Mouse (Mus musculus) midbrain, embryonic 15.5 days (tissue): Measurements from ENCODE around the gene Spink4. TPM values are rescaled to one million over a fixed set of nuclear protein-coding genes. Genes with fewer than 3 reads are reported as not detected.

Experiments used
- ATAC-seq: fragments of 200-750 bp; cut with Nextera tagmentation; replicated peaks from 2 replicates; pipeline ENCODE4 v1.8.0; 2017; ENCODE audit warnings: moderate TSS enrichment
- H3K27ac ChIP-seq: fragments of 300-500 bp; sonication (generic); 2 replicates; pipeline ENCODE4 v1.5.1; 2015; ENCODE audit warnings: mild to moderate bottlenecking, inconsistent platforms
- H3K27me3 ChIP-seq: fragments of 300-500 bp; sonication (generic); replicated peaks from 2 replicates; pipeline ENCODE4 v1.6.1; 2015; ENCODE audit warnings: inconsistent platforms
- H3K36me3 ChIP-seq: fragments of 300-500 bp; sonication (generic); replicated peaks from 2 replicates; pipeline ENCODE4 v1.6.1; 2015; ENCODE audit warnings: inconsistent platforms
- H3K4me1 ChIP-seq: fragments of 300-500 bp; sonication (generic); 2 replicates; pipeline ENCODE4 v1.6.1; 2015; ENCODE audit warnings: inconsistent platforms
- H3K4me2 ChIP-seq: fragments of 300-500 bp; sonication (generic); 2 replicates; pipeline ENCODE4 v1.6.1; 2015; ENCODE audit warnings: inconsistent platforms, mild to moderate bottlenecking, moderate library complexity
- H3K4me3 ChIP-seq: fragments of 300-500 bp; sonication (generic); 2 replicates; pipeline ENCODE4 v1.5.1; 2015; ENCODE audit warnings: mild to moderate bottlenecking, inconsistent platforms
- H3K9ac ChIP-seq: fragments of 300-500 bp; sonication (generic); 2 replicates; pipeline ENCODE4 v1.6.1; 2015; ENCODE audit warnings: mild to moderate bottlenecking, inconsistent platforms
- H3K9me3 ChIP-seq: fragments of 300-500 bp; sonication (generic); 2 replicates; pipeline ENCODE4 v1.6.1; 2016; ENCODE audit warnings: inconsistent platforms
- whole genome bisulfite sequencing: fragments of 180-500 bp; shearing (Covaris S2); methylation state at CpG from one replicate; pipeline ENCODE4 v1.1.7; 2015; ENCODE audit warnings: mixed read lengths; 5-methylcytosine and 5-hydroxymethylcytosine counted together
- polyA plus RNA-seq: library from polyadenylated mRNA; unstranded; fragments of >200 nt; fragmentation: Nextera tagmentation; extraction: Ambion mirVana; gene quantifications from 2 replicates; pipeline ENCODE4 v1.2.1, GENCODE M21; 2015

Spink4 gene
- polyA plus RNA-seq, result not detected in 2 replicates

DNA sequence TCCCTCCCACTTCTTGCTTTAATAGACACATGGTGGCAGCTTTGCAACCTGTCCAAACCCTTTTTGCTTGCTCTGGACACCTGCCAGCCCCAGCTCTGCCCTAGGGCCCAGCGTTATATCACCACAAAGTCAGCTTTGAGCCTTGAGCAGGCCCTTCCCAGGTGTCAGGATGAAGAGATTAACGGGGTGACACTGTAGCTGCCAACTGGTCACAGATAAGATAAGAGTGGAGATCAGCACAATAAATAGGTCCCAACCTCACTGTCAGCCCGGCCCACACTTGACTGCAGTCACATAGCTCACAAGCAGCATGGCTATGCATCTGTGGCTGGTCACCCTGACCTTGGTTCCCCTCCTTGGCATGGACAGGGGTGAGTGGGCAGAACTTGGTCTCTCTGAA, at the start of gene Spink4:
Spink4 (plus strand) TSS at position 268 of the 400 bp plus-strand sequence.
- Histone ChIP-seq H3K4me3 (no peak within 1 kb of the TSS), H3K4me1 (no peaks in the 10 kb centered on the region), H3K27ac (no peak within 1 kb of the TSS), H3K9ac (no peak within 1 kb of the TSS), H3K27me3 (no peaks in the 10 kb centered on the region), H3K36me3 (no peaks in the 10 kb centered on the region), H3K9me3 (no peaks in the 10 kb centered on the region), H3K4me2 (no peak within 1 kb of the TSS)
- ATAC-seq, result no peak
- WGBS, result 61% methylated on average over 3 of the region's 3 CpGs

DNA sequence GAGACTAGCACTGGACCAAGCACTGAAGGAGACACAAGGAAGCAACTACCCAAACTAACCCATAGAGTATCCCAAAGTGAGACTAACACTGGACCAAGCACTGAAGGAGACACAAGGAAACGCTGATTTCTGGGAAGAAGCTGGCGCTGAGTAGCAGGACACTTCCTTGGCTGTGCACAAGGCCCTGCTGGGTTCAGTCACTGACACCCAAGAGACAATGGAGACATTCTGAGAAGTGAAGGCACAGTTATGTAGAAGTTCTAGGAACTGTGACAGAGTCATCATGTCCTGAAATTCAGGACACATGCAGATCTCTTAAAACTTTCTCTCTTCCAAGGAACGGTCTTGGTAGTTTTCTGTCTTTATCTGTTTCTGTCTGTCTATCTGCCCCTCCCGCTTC, 49.6 kb upstream of the Spink4 start:
- 93% methylated on average over 4 of the region's 4 CpGs for WGBS
- H3K4me3 ChIP-seq, result no peak overlapping the region

DNA sequence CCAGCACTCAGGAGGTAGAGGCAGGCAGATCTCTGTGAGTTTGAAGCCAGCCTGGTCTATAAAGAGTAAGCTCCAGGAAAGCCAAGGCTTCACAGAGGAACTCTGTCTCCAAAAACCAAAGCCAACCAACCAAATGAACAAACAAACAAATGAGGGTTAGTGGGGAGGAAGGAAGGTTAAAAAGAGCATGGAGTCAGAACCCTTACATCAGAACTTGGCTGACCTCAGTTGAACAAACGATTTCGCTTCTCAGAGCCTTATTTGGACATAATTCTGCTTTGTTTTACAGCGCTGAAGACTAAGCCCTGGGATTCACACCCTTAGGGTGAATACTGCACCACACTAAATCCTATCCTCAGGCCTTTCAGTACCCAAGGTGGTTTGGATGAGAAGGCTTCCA, 47.7 kb upstream of the Spink4 start:
- H3K4me3 ChIP-seq, result no peak overlapping the region
- H3K27me3 ChIP-seq, result no peaks in the 10 kb centered on the region
- H3K27ac ChIP-seq, result no peak overlapping the region
- H3K4me1 ChIP-seq, result peaks cover 6% of the 10 kb centered on the region; the same call in 1 of the 2 replicates
- H3K36me3 ChIP-seq, result no peaks in the 10 kb centered on the region
- WGBS, result 95% methylated on average over 3 of the region's 3 CpGs
- H3K9me3 ChIP-seq, result no peaks in the 10 kb centered on the region
- H3K4me2 ChIP-seq, result no peak overlapping the region
- no peak overlapping the region for H3K9ac ChIP-seq
- ATAC-seq, result no peak

More for the DNA sequence above, 49.6 kb upstream of the Spink4 start:
- H3K27ac ChIP-seq, result no peak overlapping the region
- no peak overlapping the region for H3K4me2 ChIP-seq
- ATAC-seq, result no peak
- 0 out of 2 replicates have a peak, but pooled peaks cover 2% of the 10 kb centered on the region for H3K4me1 ChIP-seq
- H3K9ac ChIP-seq, result no peak overlapping the region
- no peaks in the 10 kb centered on the region for H3K9me3 ChIP-seq
- no peaks in the 10 kb centered on the region for H3K27me3 ChIP-seq
- no peaks in the 10 kb centered on the region for H3K36me3 ChIP-seq

DNA sequence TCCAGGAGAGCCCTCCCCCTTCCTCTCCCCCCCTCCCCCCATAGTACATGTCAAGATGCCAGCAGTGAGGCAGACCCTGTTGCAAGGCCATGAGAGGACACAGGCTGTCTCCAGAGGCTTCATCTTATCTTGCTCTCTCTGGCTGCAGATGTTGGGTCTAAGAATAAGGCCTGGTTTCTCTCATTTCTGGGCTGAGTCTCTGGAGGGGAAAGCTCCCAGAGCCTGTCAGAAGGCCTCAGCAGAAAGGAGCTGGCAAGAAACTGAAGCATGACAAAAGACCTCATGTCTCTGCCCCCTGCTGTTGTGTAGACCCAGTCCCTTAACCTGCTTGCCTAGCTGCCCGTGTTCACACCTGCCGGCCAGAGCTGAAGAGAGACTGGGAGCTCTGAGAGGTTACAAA, 46.5 kb upstream of the Spink4 start:
- H3K27me3 ChIP-seq, result no peaks in the 10 kb centered on the region
- H3K36me3 ChIP-seq, result no peaks in the 10 kb centered on the region
- no peak overlapping the region for H3K9ac ChIP-seq
- no peak overlapping the region for H3K4me2 ChIP-seq
- no peak overlapping the region for H3K27ac ChIP-seq
- ATAC-seq, result no peak
- H3K4me3 ChIP-seq, result no peak overlapping the region
- WGBS, result 73% methylated on average over 2 of the region's 2 CpGs
- peaks cover 9% of the 10 kb centered on the region; the same call in 1 of the 2 replicates for H3K4me1 ChIP-seq
- no peaks in the 10 kb centered on the region for H3K9me3 ChIP-seq

DNA sequence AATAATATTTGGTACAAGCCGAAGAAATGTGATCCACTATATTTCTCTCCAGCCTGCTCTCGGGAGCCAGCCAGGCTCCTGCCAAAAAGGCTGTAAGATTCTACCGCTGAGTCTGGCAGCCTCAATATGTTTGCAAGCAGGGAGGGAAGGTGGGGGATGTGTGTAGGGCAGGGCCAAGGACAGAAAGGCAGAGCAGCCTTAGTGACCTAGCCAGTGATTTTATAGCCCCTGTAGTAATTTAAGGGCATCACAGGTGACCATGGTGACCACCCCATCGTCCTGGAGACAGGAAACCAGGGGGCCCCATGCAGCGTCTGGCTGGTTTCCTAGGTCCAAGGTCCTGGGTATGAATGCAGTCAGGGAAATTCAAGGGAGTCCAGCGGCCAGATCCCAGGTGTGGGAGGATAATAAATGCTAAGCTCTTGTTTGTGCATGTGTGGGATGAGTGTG, 45.7 kb upstream of the Spink4 start:
- Histone ChIP-seq H3K27me3 (no peaks in the 10 kb centered on the region), H3K9me3 (no peaks in the 10 kb centered on the region), H3K4me3 (no peak overlapping the region), H3K27ac (0 out of 2 replicates have a peak overlapping the region, but pooled peaks have one; percentile 5), H3K9ac (no peak overlapping the region), H3K4me1 (peaks cover 9% of the 10 kb centered on the region; the same call in 1 of the 2 replicates), H3K4me2 (no peak overlapping the region), H3K36me3 (no peaks in the 10 kb centered on the region)
- WGBS, result 56% methylated on average over 6 of the region's 6 CpGs
- ATAC-seq, result 0 out of 2 replicates have a peak, but pooled peaks have one; percentile 33

DNA sequence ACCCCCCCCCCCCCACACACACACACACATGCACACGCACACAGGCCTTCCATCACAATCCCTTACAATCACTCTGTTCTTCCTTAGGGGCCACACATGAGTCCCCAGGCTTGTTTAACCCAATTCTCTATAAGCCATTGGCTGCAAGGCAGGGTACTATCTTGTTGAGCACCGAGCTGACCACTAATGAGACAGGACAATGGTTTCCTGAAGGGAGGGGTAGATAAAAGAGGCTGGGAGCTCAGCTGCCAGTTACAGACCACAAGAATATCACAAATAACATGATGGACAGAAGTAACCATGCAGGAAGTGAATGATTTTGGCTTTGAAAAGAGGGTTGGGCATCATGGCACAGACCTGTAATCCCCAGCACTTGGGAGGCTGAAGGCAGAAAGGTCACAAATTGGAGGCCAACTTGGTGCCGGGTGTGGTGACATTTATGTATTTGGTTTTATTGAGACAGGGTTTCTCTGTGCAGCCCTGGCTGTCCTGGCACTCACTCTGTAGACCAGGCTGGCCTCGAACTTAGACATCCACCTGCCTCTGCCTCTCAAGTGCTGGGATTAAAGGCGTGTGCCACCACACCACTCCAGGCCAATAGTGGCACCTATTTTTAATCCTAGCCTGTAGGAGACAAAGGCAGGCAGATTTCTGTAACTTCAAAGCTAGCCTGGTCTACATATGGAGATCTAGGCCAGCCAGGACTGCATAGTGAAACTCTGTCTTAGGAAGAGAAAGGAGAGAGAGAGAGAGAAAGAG, 44.9 kb upstream of the Spink4 start:
- Histone ChIP-seq H3K9me3 (no peaks in the 10 kb centered on the region), H3K4me3 (no peak overlapping the region), H3K36me3 (no peaks in the 10 kb centered on the region), H3K4me2 (no peak overlapping the region), H3K9ac (no peak overlapping the region), H3K27me3 (no peaks in the 10 kb centered on the region), H3K27ac (no peak overlapping the region), H3K4me1 (peaks cover 9% of the 10 kb centered on the region; the same call in 1 of the 2 replicates)
- WGBS, result 87% methylated on average over 5 of the region's 5 CpGs
- ATAC-seq, result no peak

DNA sequence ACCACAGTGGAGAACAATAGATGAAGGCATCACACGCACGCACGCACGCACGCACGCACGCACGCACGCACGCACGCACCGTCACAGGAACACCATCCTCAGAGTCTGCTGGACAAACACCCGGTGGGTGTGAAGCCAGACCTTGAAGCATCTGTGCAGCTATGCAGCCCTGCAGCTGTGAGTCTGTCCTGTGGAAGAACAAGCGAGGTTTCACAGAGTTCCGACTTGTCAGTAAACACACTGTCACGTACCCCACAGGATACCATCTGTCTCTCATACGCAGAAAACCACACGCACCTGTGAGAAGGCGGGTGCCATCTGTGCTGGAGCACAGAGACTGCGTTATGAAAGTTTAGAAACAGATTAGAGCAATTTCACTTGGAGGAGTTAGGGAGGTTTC, 44.0 kb upstream of the Spink4 start:
- Histone ChIP-seq H3K9me3 (no peaks in the 10 kb centered on the region), H3K36me3 (no peaks in the 10 kb centered on the region), H3K4me3 (no peak overlapping the region), H3K4me1 (peaks cover 9% of the 10 kb centered on the region; the same call in 1 of the 2 replicates), H3K27ac (no peak overlapping the region), H3K27me3 (no peaks in the 10 kb centered on the region), H3K4me2 (no peak overlapping the region), H3K9ac (no peak overlapping the region)
- no peak for ATAC-seq
- 90% methylated on average over 20 of the region's 20 CpGs for WGBS

DNA sequence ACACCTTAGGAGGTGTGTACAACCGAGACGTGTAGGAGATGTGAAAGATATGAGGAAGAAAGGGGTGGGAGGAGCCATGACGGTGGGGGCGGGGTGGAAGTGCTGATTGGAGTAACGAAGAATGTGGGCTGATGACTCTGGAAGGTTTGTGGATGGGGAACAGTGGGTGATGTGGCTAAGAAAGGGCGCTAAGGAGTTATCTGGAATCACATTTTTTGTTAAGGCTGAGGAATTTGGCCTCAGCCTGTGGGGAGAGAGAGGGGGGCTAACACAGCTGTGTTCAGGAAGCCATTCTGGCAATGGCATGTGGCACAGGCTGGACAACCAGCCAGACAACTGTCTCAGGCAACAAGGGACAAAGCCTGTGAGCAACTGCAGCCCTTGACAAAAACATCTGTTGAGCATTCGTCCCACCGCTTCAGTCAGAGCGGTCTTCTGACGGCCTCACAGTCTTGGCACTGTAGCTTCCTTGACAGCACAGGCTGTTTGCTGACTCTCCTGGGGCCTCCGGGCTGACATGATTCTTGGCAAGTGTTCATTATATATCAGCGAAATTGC, 43.0 kb upstream of the Spink4 start:
- Histone ChIP-seq H3K4me3 (no peak overlapping the region), H3K9ac (no peak overlapping the region), H3K4me2 (peak overlapping the region; percentile 9; the same call in 1 of the 2 replicates), H3K9me3 (no peaks in the 10 kb centered on the region), H3K27me3 (no peaks in the 10 kb centered on the region), H3K27ac (no peak overlapping the region), H3K36me3 (no peaks in the 10 kb centered on the region), H3K4me1 (peaks cover 9% of the 10 kb centered on the region; the same call in 1 of the 2 replicates)
- ATAC-seq, result peak; percentile 69
- 44% methylated on average over 12 of the region's 12 CpGs for WGBS

DNA sequence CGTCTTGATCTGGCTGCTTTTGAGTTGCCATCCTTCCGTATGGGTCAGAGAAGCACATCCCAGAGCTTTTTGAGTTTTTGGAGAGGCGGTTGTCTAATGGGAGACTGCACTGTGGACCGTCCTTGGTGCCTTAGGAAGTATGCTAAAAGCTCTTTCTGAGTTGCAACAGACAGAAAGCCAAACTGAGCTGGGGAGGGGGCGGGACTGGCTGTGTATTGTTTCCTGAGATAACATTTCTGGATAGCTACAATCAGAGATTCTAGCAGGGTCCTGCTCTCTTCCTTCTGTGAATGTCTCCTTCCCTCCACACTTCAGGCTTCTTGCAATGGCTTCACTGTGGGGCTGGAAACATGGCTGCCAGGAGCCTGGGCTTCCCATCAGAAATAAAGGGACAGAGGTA, 42.3 kb upstream of the Spink4 start:
- Histone ChIP-seq H3K9ac (no peak overlapping the region), H3K9me3 (no peaks in the 10 kb centered on the region), H3K4me1 (peaks cover 9% of the 10 kb centered on the region; the same call in 1 of the 2 replicates)

DNA sequence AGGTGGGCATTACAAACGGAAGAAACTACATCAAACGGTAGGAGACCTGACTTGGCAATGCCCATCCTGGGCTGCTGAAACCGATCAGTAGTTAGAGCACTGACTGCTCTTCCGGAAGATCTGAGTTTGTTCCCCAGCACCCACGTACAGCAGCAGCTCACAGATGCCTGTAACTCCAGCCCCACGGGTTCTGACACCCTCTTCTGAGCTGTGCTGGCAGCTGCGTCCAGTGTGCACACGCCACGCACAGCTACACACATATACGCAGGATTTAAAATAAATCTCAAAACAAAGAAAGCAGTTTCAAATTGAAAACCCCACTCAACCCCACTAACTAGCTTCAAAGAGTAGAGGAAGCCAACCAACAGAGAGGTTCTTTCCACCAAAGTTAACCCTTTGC, 36.7 kb upstream of the Spink4 start:
- Histone ChIP-seq H3K4me2 (no peak overlapping the region), H3K4me3 (no peak overlapping the region), H3K27me3 (no peaks in the 10 kb centered on the region), H3K9me3 (no peaks in the 10 kb centered on the region), H3K27ac (no peak overlapping the region), H3K36me3 (no peaks in the 10 kb centered on the region), H3K4me1 (no peaks in the 10 kb centered on the region), H3K9ac (no peak overlapping the region)
- ATAC-seq, result no peak
- 84% methylated on average over 10 of the region's 10 CpGs for WGBS

More for the DNA sequence above, 42.3 kb upstream of the Spink4 start:
- 84% methylated on average over 5 of the region's 5 CpGs for WGBS
- H3K4me2 ChIP-seq, result no peak overlapping the region; the same call in 1 of the 2 replicates
- H3K27me3 ChIP-seq, result no peaks in the 10 kb centered on the region
- no peak overlapping the region for H3K27ac ChIP-seq
- no peak for ATAC-seq
- H3K4me3 ChIP-seq, result no peak overlapping the region
- H3K36me3 ChIP-seq, result no peaks in the 10 kb centered on the region

DNA sequence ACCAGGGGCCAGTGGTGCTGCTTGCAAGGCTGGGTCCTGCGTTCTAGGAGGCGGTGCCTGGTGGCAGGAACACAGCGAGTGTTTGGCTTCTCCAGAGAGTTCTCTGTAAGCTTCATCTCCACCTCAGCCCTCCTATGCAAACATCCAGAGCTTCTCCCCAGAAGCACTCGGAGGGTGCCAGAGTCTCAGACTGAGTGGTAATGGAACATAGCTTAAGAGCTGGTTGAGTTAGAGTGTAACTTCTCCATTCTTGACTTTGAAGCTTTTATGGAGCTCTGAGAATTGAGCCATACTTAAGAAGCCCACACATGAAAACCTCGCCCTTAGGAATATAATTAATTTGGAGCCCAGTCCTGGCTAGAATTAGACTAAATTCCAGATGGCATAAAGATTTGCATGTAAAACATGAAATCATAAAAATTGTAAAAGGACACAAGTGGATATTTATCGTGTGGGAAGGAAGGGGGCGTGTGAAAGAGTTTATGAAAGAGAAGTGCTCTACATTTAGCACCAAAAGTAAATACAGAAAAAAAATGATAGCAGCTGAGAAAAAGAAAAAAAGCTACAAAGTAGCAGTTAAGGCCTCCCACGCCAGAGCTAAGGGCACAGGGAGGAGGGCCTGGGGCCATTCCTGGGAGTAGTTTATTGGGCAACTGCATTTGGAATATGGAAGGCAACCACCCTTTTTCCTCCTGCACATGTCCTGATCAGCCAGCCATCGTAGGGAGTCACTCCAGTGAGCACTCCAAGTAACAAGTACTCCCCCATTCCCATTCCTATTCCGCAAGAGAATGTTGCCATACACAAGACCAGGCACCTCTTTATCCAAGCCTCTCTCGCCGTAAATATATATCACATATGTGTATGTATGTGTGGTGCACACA, 35.3 kb upstream of the Spink4 start:
- WGBS, result 89% methylated on average over 12 of the region's 12 CpGs
- H3K27ac ChIP-seq, result no peak overlapping the region
- ATAC-seq, result no peak
- H3K4me3 ChIP-seq, result no peak overlapping the region
- no peak overlapping the region for H3K4me2 ChIP-seq
- H3K27me3 ChIP-seq, result no peaks in the 10 kb centered on the region
- no peak overlapping the region for H3K9ac ChIP-seq
- no peaks in the 10 kb centered on the region for H3K36me3 ChIP-seq
- H3K9me3 ChIP-seq, result no peaks in the 10 kb centered on the region
- no peaks in the 10 kb centered on the region for H3K4me1 ChIP-seq

DNA sequence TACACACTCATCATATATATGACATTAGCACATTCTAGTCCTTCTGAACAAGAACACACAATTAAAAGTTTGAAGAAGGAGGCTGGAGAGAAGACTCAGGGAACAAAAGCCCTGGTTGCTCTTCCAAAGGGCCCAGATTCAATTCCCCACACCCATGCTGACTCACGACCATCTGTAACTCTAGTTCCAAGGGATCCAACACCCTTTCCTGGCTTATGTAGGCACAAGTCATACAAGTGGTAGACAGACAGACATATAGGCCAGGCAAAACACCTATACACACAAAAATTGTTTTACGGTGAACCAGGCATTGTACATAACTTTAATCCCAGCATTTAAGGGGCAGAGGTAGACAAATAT, 34.7 kb upstream of the Spink4 start:
- H3K27ac ChIP-seq, result no peak overlapping the region

More for the DNA sequence above, 34.7 kb upstream of the Spink4 start:
- Histone ChIP-seq H3K9me3 (no peaks in the 10 kb centered on the region), H3K4me2 (no peak overlapping the region), H3K9ac (no peak overlapping the region), H3K4me1 (no peaks in the 10 kb centered on the region), H3K27me3 (no peaks in the 10 kb centered on the region), H3K36me3 (no peaks in the 10 kb centered on the region), H3K4me3 (no peak overlapping the region)
- 83% methylated on average over 2 of the region's 2 CpGs for WGBS
- ATAC-seq, result no peak
